Mouse (Mus musculus): Measurements from ENCODE around the gene Slc35c2.

DNA sequence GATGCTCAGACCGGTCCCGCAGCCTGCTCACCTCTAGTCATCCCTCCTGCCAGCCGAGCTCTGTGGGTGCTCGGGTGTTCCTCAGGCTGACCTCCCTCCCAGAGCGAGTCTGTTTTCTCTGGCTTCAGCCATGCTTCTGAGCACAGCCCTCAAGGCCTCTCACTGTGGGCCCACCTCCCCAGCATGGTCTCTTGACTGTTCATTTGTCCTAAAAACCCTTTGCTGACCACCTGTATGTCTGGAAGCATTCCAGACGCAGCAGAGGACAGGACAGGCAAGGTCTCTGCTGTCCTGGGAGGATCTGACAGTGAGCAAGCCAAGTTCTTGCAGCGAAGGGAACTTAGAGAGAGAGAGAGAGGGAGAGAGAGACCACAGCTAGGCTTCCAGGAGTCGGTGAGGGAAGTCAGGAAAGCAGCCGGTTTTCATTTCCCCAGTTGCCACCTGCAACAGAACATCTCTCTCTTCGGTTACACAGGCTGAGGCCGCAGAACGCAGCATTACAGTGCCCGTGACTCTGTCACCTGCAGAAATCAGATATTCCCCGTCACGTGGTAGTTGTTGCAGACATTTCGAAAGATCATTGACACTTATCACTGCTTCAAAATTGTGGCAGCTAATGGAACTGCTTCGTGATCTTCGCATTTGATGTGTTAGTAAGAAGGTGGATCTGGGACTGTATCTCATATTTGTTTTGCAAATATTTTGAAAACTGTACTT is 25.2 kb downstream of the Slc35c2 start:
- TF ChIP-seq CTCF (IDR thresholded peaks at IDR 0.05; ENCODE audit: low read depth, low read length) = no peak
- TF ChIP-seq POLR2A (IDR thresholded peaks at IDR 0.05; ENCODE audit: borderline replicate concordance, low read depth, low read length) = no peak

Measured in bone marrow macrophage, adult 2 months (primary cell).